Mouse (Mus musculus): Measurements from ENCODE around the gene Tm4sf20.

GRCm38 (mm10) chr1:82795702-82796443, 27.6 kb upstream of the Tm4sf20 start:
- no peak for TF ChIP-seq CTCF (IDR thresholded peaks at IDR 0.05; ENCODE audit: low read depth)
- TF ChIP-seq EP300 (IDR thresholded peaks at IDR 0.05; ENCODE audit: low read depth) = no peak
